Mouse (Mus musculus) neural tube, embryonic 14.5 days (tissue): ENCODE data around the gene Abcb1b. TPM values are rescaled to one million over a fixed set of nuclear protein-coding genes. Genes with fewer than 3 reads are reported as not detected.
A peak's percentile ranks its signal among the peaks of the same experiment; 100 is the strongest.

Experiments
- ATAC-seq: fragments of 200-750 bp; cut with Nextera tagmentation; 2 replicates; pipeline ENCODE4 v1.8.0; 2017; ENCODE audit warnings: low read depth, mild to moderate bottlenecking, moderate TSS enrichment, moderate library complexity
- H3K27ac ChIP-seq: fragments of 300-500 bp; sonication (generic); 2 replicates; pipeline ENCODE4 v1.5.1; 2014; ENCODE audit warnings: low read depth, mild to moderate bottlenecking, control low read depth, low read length, moderate library complexity, mixed read lengths
- H3K27me3 ChIP-seq: fragments of 300-500 bp; sonication (generic); 2 replicates; pipeline ENCODE4 v1.6.1; 2014; ENCODE audit warnings: low read length; ENCODE audit not compliant: control insufficient read depth, insufficient read depth
- H3K36me3 ChIP-seq: fragments of 300-500 bp; sonication (generic); 2 replicates; pipeline ENCODE4 v1.6.1; 2014; ENCODE audit warnings: low read length, mixed read lengths; ENCODE audit not compliant: control insufficient read depth, insufficient read depth
- H3K4me1 ChIP-seq: fragments of 300-500 bp; sonication (generic); 2 replicates; pipeline ENCODE4 v1.6.1; 2014; ENCODE audit warnings: low read length; ENCODE audit not compliant: control insufficient read depth, insufficient read depth
- H3K4me2 ChIP-seq: fragments of 300-500 bp; sonication (generic); 2 replicates; pipeline ENCODE4 v1.6.1; 2014; ENCODE audit warnings: mild to moderate bottlenecking, low read depth, low read length, control low read depth
- H3K4me3 ChIP-seq: fragments of 300-500 bp; sonication (generic); 2 replicates; pipeline ENCODE4 v1.5.1; 2014; ENCODE audit warnings: low read depth, low read length, control low read depth, mixed read lengths
- H3K9ac ChIP-seq: fragments of 300-500 bp; sonication (generic); replicated peaks from 2 replicates; pipeline ENCODE4 v1.6.1; 2014; ENCODE audit warnings: low read depth, mild to moderate bottlenecking, control low read depth, low read length, mixed read lengths
- H3K9me3 ChIP-seq: fragments of 300-500 bp; sonication (generic); 2 replicates; pipeline ENCODE4 v1.6.1; 2016; ENCODE audit warnings: low read length; ENCODE audit not compliant: control insufficient read depth
- WGBS: fragments of 180-500 bp; shearing (Covaris S2); extraction: QIAGEN DNeasy Blood & Tissue Kit; methylation state at CpG from one replicate; pipeline ENCODE4 v1.1.7; 2014; 5-methylcytosine and 5-hydroxymethylcytosine counted together
- polyA plus RNA-seq: library from polyadenylated mRNA; unstranded; fragments of >200 nt; fragmentation: Nextera tagmentation; extraction: Ambion mirVana; gene quantifications from 2 replicates; pipeline ENCODE4 v1.2.1, GENCODE M21; 2014

Abcb1b gene
- 0.51 and 1.0 TPM in 2 replicates for polyA plus RNA-seq

DNA sequence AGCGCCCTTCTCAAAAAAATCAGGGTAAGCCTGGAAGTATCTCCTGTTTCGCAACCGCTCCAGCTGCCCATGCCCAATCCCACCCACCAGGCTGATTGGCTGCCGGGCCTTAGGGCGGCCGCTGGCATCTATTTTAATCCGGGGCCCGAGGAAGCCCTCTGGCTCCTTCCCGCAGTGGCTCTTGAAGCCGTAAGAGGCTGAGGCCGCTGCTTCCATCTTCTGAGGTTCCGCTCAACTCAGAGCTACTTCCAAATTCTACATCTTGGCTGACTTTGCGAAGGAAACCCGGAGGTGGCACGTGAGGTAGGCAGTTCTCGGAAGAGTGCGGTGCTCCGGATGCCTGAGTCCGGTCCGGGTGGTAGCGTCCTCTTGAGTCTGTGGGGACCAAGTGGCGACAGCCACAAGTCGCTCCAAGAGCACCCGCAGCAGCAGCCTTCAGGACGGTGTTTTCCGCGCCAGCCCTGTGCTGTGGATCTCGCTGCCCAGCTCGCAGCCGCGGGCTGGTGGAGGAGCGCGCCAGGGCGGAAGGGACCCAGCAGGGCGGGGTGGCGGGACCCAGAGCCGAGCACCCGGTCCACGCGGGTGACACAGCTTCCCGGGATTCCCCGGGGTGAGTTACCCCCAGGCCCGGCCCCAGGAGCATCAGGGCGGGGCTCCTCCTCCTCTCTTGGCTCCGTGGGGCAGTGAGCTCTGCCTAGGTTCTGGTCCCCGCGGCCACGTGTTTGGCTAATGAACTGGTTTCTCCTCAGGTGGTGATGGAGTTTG, at the start of gene Abcb1b:
Gene Abcb1b (plus strand): TSS at position 161 of the 765 bp plus-strand sequence.
- Histone ChIP-seq H3K9me3 (no peaks in the 10 kb centered on the region), H3K4me2 (peak within 1 kb of the TSS; percentile 99), H3K4me1 (peaks cover 4% of the 10 kb centered on the region; the same call in 1 of the 2 replicates), H3K27me3 (no peaks in the 10 kb centered on the region), H3K4me3 (peak within 1 kb of the TSS; percentile 46), H3K9ac (peak within 1 kb of the TSS; percentile 45), H3K36me3 (no peaks in the 10 kb centered on the region), H3K27ac (no peak within 1 kb of the TSS)
- under 1% methylated on average over 47 of the region's 48 CpGs for WGBS
- ATAC-seq: peak; percentile 94

GRCm38 (mm10) chr5:8772866-8773265, 25.1 kb upstream of the Abcb1b start:
- no peaks in the 10 kb centered on the region for H3K9me3 ChIP-seq
- 80% methylated on average over 3 of the region's 3 CpGs for WGBS
- no peaks in the 10 kb centered on the region for H3K4me1 ChIP-seq
- no peak overlapping the region for H3K4me3 ChIP-seq
- no peak for ATAC-seq
- no peaks in the 10 kb centered on the region for H3K36me3 ChIP-seq
- H3K27me3 ChIP-seq: no peaks in the 10 kb centered on the region
- H3K9ac ChIP-seq: no peak overlapping the region
- H3K4me2 ChIP-seq: no peak overlapping the region
- no peak overlapping the region for H3K27ac ChIP-seq

GRCm38 (mm10) chr5:8778311-8778710, 19.6 kb upstream of the Abcb1b start:
- H3K36me3 ChIP-seq: no peaks in the 10 kb centered on the region
- no peak for ATAC-seq
- 87% methylated on average over 2 of the region's 2 CpGs for WGBS
- no peak overlapping the region for H3K4me3 ChIP-seq
- H3K27me3 ChIP-seq: no peaks in the 10 kb centered on the region
- H3K9me3 ChIP-seq: no peaks in the 10 kb centered on the region
- no peak overlapping the region for H3K27ac ChIP-seq
- no peak overlapping the region for H3K9ac ChIP-seq
- no peak overlapping the region for H3K4me2 ChIP-seq
- no peaks in the 10 kb centered on the region for H3K4me1 ChIP-seq

GRCm38 (mm10) chr5:8778751-8779150, 19.2 kb upstream of the Abcb1b start:
- H3K9ac ChIP-seq: no peak overlapping the region
- ATAC-seq: no peak
- H3K9me3 ChIP-seq: no peaks in the 10 kb centered on the region
- no peak overlapping the region for H3K27ac ChIP-seq
- 92% methylated on average over 2 of the region's 2 CpGs for WGBS
- no peaks in the 10 kb centered on the region for H3K27me3 ChIP-seq
- H3K4me2 ChIP-seq: no peak overlapping the region
- H3K4me1 ChIP-seq: no peaks in the 10 kb centered on the region
- H3K4me3 ChIP-seq: no peak overlapping the region
- no peaks in the 10 kb centered on the region for H3K36me3 ChIP-seq

DNA sequence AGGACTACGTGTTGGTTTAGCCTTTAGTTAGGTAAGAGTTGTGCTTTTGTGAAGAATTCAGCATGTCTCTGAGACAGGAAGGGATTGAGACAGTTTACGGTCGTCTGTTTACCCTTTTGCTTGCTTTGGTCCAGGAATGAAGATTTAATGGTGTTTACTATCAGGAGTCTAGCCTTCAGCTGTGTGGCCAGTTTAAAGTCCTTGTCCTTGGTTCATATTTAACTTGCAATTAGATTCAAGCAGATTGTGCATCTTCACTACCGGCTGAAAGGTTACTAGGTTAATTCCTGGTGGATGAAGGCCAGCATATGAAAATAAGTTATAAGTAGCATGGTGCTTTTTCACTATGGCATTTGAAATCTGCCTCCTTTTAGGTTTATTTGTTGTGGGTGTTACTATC, 5.7 kb upstream of the Abcb1b start:
- Histone ChIP-seq H3K9ac (no peak overlapping the region), H3K4me3 (no peak overlapping the region)
- WGBS: 68% methylated on average over 4 of the region's 4 CpGs

GRCm38 (mm10) chr5:8798752-8799115, 787 bp downstream of the Abcb1b start:
- no peaks in the 10 kb centered on the region for H3K9me3 ChIP-seq
- H3K4me2 ChIP-seq: peak overlapping the region; percentile 99
- no peak for ATAC-seq
- H3K36me3 ChIP-seq: no peaks in the 10 kb centered on the region
- peak overlapping the region; percentile 46 for H3K4me3 ChIP-seq
- H3K4me1 ChIP-seq: peaks cover 4% of the 10 kb centered on the region; the same call in 1 of the 2 replicates
- 20% methylated on average over 10 of the region's 10 CpGs for WGBS
- H3K27ac ChIP-seq: no peak overlapping the region
- no peaks in the 10 kb centered on the region for H3K27me3 ChIP-seq
- H3K9ac ChIP-seq: peak overlapping the region; percentile 45

More for the DNA sequence above, 5.7 kb upstream of the Abcb1b start:
- Histone ChIP-seq H3K4me1 (no peaks in the 10 kb centered on the region), H3K9me3 (no peaks in the 10 kb centered on the region), H3K27ac (no peak overlapping the region), H3K27me3 (no peaks in the 10 kb centered on the region), H3K4me2 (no peak overlapping the region), H3K36me3 (no peaks in the 10 kb centered on the region)
- ATAC-seq: no peak

- Histone ChIP-seq H3K4me3 (no peak overlapping the region), H3K36me3 (no peaks in the 10 kb centered on the region), H3K27me3 (no peaks in the 10 kb centered on the region), H3K4me2 (no peak overlapping the region), H3K27ac (no peak overlapping the region), H3K4me1 (no peaks in the 10 kb centered on the region), H3K9ac (no peak overlapping the region), H3K9me3 (no peaks in the 10 kb centered on the region)
- ATAC-seq: no peak
- WGBS: 80% methylated on average over 5 of the region's 5 CpGs
Observed at GRCm38 (mm10) chr5:8805742-8806141, 7.8 kb downstream of the Abcb1b start.

GRCm38 (mm10) chr5:8807137-8808004, 9.4 kb downstream of the Abcb1b start:
- Histone ChIP-seq H3K27me3 (no peaks in the 10 kb centered on the region), H3K4me3 (no peak overlapping the region), H3K36me3 (no peaks in the 10 kb centered on the region), H3K27ac (no peak overlapping the region), H3K4me1 (no peaks in the 10 kb centered on the region), H3K9me3 (no peaks in the 10 kb centered on the region), H3K9ac (no peak overlapping the region), H3K4me2 (no peak overlapping the region)
- ATAC-seq: no peak
- WGBS: 82% methylated on average over 9 of the region's 9 CpGs

GRCm38 (mm10) chr5:8813872-8814271, 15.9 kb downstream of the Abcb1b start:
- WGBS: 73% methylated on average over 1 of the region's 1 CpGs
- Histone ChIP-seq H3K9me3 (no peaks in the 10 kb centered on the region), H3K4me3 (no peak overlapping the region), H3K27ac (no peak overlapping the region), H3K9ac (no peak overlapping the region), H3K27me3 (no peaks in the 10 kb centered on the region), H3K4me1 (no peaks in the 10 kb centered on the region), H3K36me3 (no peaks in the 10 kb centered on the region), H3K4me2 (no peak overlapping the region)
- ATAC-seq: no peak
